ENCODE assay signal across 9 mouse cellular contexts in the genomic region with DNA sequence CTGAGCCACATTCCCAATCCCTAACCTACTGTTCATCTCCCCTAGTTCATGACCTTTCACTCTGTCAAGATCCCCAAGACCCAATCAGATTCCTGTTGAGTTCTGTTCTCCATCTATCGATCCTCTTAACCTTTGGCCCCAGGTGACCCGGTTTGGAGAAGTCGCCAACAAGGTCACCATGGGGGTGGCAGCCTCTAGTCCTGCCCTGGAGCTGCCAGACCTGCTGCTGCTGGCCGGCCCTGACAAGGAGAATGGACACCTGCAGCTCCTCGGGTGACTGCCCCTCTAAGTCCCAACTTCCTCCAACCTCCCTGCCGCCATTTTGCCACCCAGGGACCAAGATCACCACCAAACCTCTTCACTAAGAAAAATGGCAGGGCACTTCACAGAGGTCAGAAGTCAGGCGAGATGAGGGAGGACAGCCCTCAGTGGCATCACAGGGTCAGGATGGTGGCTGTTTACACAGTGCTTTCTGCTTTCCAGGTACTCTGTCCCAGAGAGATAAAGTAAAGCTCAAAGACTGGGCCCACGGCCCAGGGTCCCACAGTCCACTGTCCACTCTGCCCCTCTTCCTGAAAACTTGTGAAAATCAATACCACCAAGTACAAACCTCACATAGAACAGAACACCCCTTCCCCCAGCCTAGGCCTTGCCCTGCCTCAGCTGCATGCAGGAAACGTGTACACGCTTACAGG. TPM values are rescaled to one million over a fixed set of nuclear protein-coding genes. Genes with fewer than 3 reads are reported as not detected.
DNase-seq lines count a peak whose midpoint lies in the region; ATAC-seq and TF ChIP-seq lines count a peak whose summit lies in the region.
"Had no signal": no experiment of that assay in that cellular context is flagged by ENCODE, and none has a peak within 500 bp of the region (broad histone marks: within the 10 kb centered on the region; RNA-seq: fewer than 3 reads in every experiment).

No protein-coding gene starts in this region.

- H3K79me2 ChIP-seq in heart, adult 2 months (replicated peaks; ENCODE audit: control insufficient read depth, insufficient read depth, low read length), result peaks cover 2% of the 10 kb centered on the region; the same call in 1 of the 2 replicates

- peak overlapping the region; percentile 96; the same call in 1 of the 2 replicates for H3K27ac ChIP-seq in heart, embryonic 11.5 days (ENCODE audit: low read depth, low read length)
- no peak overlapping the region for H3K27ac ChIP-seq in heart, adult 2 months
- H3K27ac ChIP-seq in forebrain, embryonic 15.5 days (replicated peaks), result 0 out of 2 replicates have a peak overlapping the region, but pooled peaks have one; percentile 83
- peak overlapping the region; percentile 96 for H3K27ac ChIP-seq in liver, embryonic 16.5 days (ENCODE audit: low read length)

- DNase-seq in heart, adult 2 months, result no peak
- DNase-seq in spleen, adult 12 weeks (ENCODE audit: low spot score), result no peak

- no peak for TF ChIP-seq EP300 in heart, adult 2 months (IDR thresholded peaks at IDR 0.05; ENCODE audit: insufficient read depth, low read depth, low read length)

- WGBS in heart, embryonic 11.5 days (ENCODE audit: insufficient replicate concordance), result 83% methylated on average over 10 of the region's 10 CpGs
- 87% methylated on average over 10 of the region's 10 CpGs for WGBS in heart, adult 2 months
- 85% methylated on average over 10 of the region's 10 CpGs for WGBS in forebrain, embryonic 15.5 days
- 75% methylated on average over 10 of the region's 10 CpGs for WGBS in liver, embryonic 16.5 days (ENCODE audit: insufficient replicate concordance)

- H3K4me2 ChIP-seq in heart, embryonic 11.5 days, result peak overlapping the region; percentile 93
- peak overlapping the region; percentile 77 for H3K4me2 ChIP-seq in forebrain, embryonic 15.5 days (replicated peaks)
- H3K4me2 ChIP-seq in liver, embryonic 16.5 days (ENCODE audit: low read depth, low read length), result peak overlapping the region; percentile 82

- H3K4me3 ChIP-seq in heart, embryonic 11.5 days (ENCODE audit: low read depth, low read length), result peak overlapping the region; percentile 81
- no peak overlapping the region for H3K4me3 ChIP-seq in heart, adult 2 months
- H3K4me3 ChIP-seq in E14TG2a.4 (replicated peaks; ENCODE audit: low read length), result peak overlapping the region; percentile 91
- H3K4me3 ChIP-seq in forebrain, embryonic 15.5 days, result peak overlapping the region; percentile 64
- H3K4me3 ChIP-seq in liver, embryonic 16.5 days (ENCODE audit: low read depth, low read length), result peak overlapping the region; percentile 80

- H3K4me1 ChIP-seq in heart, embryonic 11.5 days (ENCODE audit: control insufficient read depth, insufficient read depth, low read length), result peaks cover 14% of the 10 kb centered on the region
- peaks cover 6% of the 10 kb centered on the region for H3K4me1 ChIP-seq in heart, adult 2 months (ENCODE audit: control insufficient read depth, insufficient read depth, low read length)
- peaks cover 71% of the 10 kb centered on the region for H3K4me1 ChIP-seq in E14TG2a.4 (replicated peaks; ENCODE audit: low read depth, low read length)
- peaks cover 34% of the 10 kb centered on the region for H3K4me1 ChIP-seq in forebrain, embryonic 15.5 days
- H3K4me1 ChIP-seq in liver, embryonic 16.5 days (ENCODE audit: control insufficient read depth, low read depth, low read length), result peaks cover 27% of the 10 kb centered on the region

- no peak for ATAC-seq in heart, embryonic 11.5 days (replicated peaks; ENCODE audit: insufficient number of reproducible peaks, low FRiP score, low TSS enrichment)
- ATAC-seq in forebrain, embryonic 15.5 days (replicated peaks), result no peak
- peak; percentile 10; the same call in 1 of the 2 replicates for ATAC-seq in liver, embryonic 16.5 days (ENCODE audit: low read depth)
- ATAC-seq in megakaryocyte-erythroid progenitor cell, adult 5-6 weeks (replicated peaks; ENCODE audit: low FRiP score, low TSS enrichment, poor library complexity, severe bottlenecking), result no peak
- no peak for ATAC-seq in CD4-positive, CD25-positive, alpha-beta regulatory T cell, adult 4 months

- no peak overlapping the region for H3K9ac ChIP-seq in heart, embryonic 11.5 days (ENCODE audit: low read depth, low read length)
- no peak overlapping the region for H3K9ac ChIP-seq in heart, adult 2 months (ENCODE audit: low read depth, low read length)
- H3K9ac ChIP-seq in forebrain, embryonic 15.5 days (replicated peaks), result peak overlapping the region; percentile 89
- H3K9ac ChIP-seq in liver, embryonic 16.5 days (ENCODE audit: low read depth, low read length), result peak overlapping the region; percentile 65

- no peak for TF ChIP-seq POLR2A in heart, adult 2 months (IDR thresholded peaks at IDR 0.05; ENCODE audit: insufficient read depth, low read depth, low read length)

- peaks cover 10% of the 10 kb centered on the region for H3K27me3 ChIP-seq in heart, embryonic 11.5 days (ENCODE audit: control insufficient read depth, insufficient read depth, low read length)
- 0 out of 2 replicates have a peak, but pooled peaks cover 2% of the 10 kb centered on the region for H3K27me3 ChIP-seq in heart, adult 2 months (ENCODE audit: control insufficient read depth, insufficient read depth, low read length)
- no peaks in the 10 kb centered on the region for H3K27me3 ChIP-seq in E14TG2a.4 (ENCODE audit: insufficient read depth, low read length)
- no peaks in the 10 kb centered on the region for H3K27me3 ChIP-seq in forebrain, embryonic 15.5 days
- H3K27me3 ChIP-seq in liver, embryonic 16.5 days (ENCODE audit: control insufficient read depth, insufficient read depth, low read depth, low read length), result peaks cover 2% of the 10 kb centered on the region

- H3K9me3 ChIP-seq in heart, embryonic 11.5 days (replicated peaks; ENCODE audit: control insufficient read depth, low read length), result no peaks in the 10 kb centered on the region
- H3K9me3 ChIP-seq in E14TG2a.4 (ENCODE audit: low read length), result no peaks in the 10 kb centered on the region
- H3K9me3 ChIP-seq in forebrain, embryonic 15.5 days, result no peaks in the 10 kb centered on the region
- H3K9me3 ChIP-seq in liver, embryonic 16.5 days (replicated peaks; ENCODE audit: control insufficient read depth, low read length), result no peaks in the 10 kb centered on the region

- H3K36me3 ChIP-seq in heart, embryonic 11.5 days (ENCODE audit: control insufficient read depth, insufficient read depth, low read length), result no peaks in the 10 kb centered on the region; the same call in 1 of the 2 replicates
- H3K36me3 ChIP-seq in heart, adult 2 months (ENCODE audit: control insufficient read depth, insufficient read depth, low read length), result no peaks in the 10 kb centered on the region
- H3K36me3 ChIP-seq in E14TG2a.4 (ENCODE audit: insufficient read depth, low read length), result peaks cover 23% of the 10 kb centered on the region
- H3K36me3 ChIP-seq in forebrain, embryonic 15.5 days, result peaks cover 10% of the 10 kb centered on the region; the same call in 1 of the 2 replicates
- H3K36me3 ChIP-seq in liver, embryonic 16.5 days (ENCODE audit: control insufficient read depth, insufficient read depth), result peaks cover 3% of the 10 kb centered on the region

- intact Hi-C loops in heart, adult 2 months (cut with DNase I), result loop anchor here (1.0 kb wide), 1 partner anchor 52 kb away; no protein-coding TSS in a partner anchor

- TF ChIP-seq CTCF in heart, adult 2 months (IDR thresholded peaks at IDR 0.05), result no peak
- TF ChIP-seq CTCF in E14TG2a.4 (conservative IDR thresholded peaks at IDR 0.05; ENCODE audit: low read length), result no peak

RNA-seq across cellular contexts. Expression of gene Fam71e1, which starts 1.1 kb away (rescaled TPM):
- polyA plus RNA-seq in heart, embryonic 11.5 days (2014; fragmentation: Nextera tagmentation; extraction: Ambion mirVana), result 8.9 and 10.6 TPM in 2 replicates
- total RNA-seq in heart, adult 2 months (2021), result 1 to 10 TPM; 2.6 to 3.3 TPM
- 4.1 and 6.4 TPM in 2 replicates for polyA plus RNA-seq in heart, adult 2 months (2012; rRNA removed)
- 30.2 and 30.5 TPM in 2 replicates for polyA plus RNA-seq in forebrain, embryonic 15.5 days (2015; fragmentation: Nextera tagmentation; extraction: Ambion mirVana)
- polyA plus RNA-seq in liver, embryonic 16.5 days (2015; fragmentation: Nextera tagmentation; extraction: Ambion mirVana), result 1.3 and 1.4 TPM in 2 replicates
- not detected in 2 replicates for total RNA-seq in megakaryocyte-erythroid progenitor cell, adult 5-6 weeks (2014; fragmentation: Nextera tagmentation)
- total RNA-seq in megakaryocyte-erythroid progenitor cell, adult 5-6 weeks (2017), result 0.75 TPM in 1 of 2 replicates, not detected in the other
- polyA plus RNA-seq in CD4-positive, CD25-positive, alpha-beta regulatory T cell, adult 4 months (2017; shearing (Covaris generic)), result 1 to 10 TPM; 3.9 to 5.4 TPM

RNA-seq across cellular contexts. Expression of gene Emc10, which starts 1.2 kb away (rescaled TPM):
- 75.1 and 87.1 TPM in 2 replicates for polyA plus RNA-seq in heart, embryonic 11.5 days (2014; fragmentation: Nextera tagmentation; extraction: Ambion mirVana)
- total RNA-seq in heart, adult 2 months (2021), result 10 to 100 TPM; 86.1 to 87.6 TPM
- 152 and 180 TPM in 2 replicates for polyA plus RNA-seq in heart, adult 2 months (2012; rRNA removed)
- polyA plus RNA-seq in forebrain, embryonic 15.5 days (2015; fragmentation: Nextera tagmentation; extraction: Ambion mirVana), result 133 and 138 TPM in 2 replicates
- 34.4 and 40.6 TPM in 2 replicates for polyA plus RNA-seq in liver, embryonic 16.5 days (2015; fragmentation: Nextera tagmentation; extraction: Ambion mirVana)
- total RNA-seq in megakaryocyte-erythroid progenitor cell, adult 5-6 weeks (2014; fragmentation: Nextera tagmentation), result 62.8 and 83.9 TPM in 2 replicates
- total RNA-seq in megakaryocyte-erythroid progenitor cell, adult 5-6 weeks (2017), result 30.1 and 31.1 TPM in 2 replicates
- 10 to 100 TPM; 15.2 to 16.1 TPM for polyA plus RNA-seq in CD4-positive, CD25-positive, alpha-beta regulatory T cell, adult 4 months (2017; shearing (Covaris generic))

RNA-seq across cellular contexts. Expression of gene Mybpc2, which starts 26.9 kb away (rescaled TPM):
- 0.37 and 0.47 TPM in 2 replicates for polyA plus RNA-seq in heart, embryonic 11.5 days (2014; fragmentation: Nextera tagmentation; extraction: Ambion mirVana)
- 10 to 100 TPM; 13.1 to 16.7 TPM for total RNA-seq in heart, adult 2 months (2021)
- polyA plus RNA-seq in heart, adult 2 months (2012; rRNA removed), result 7.1 and 10.8 TPM in 2 replicates
- polyA plus RNA-seq in forebrain, embryonic 15.5 days (2015; fragmentation: Nextera tagmentation; extraction: Ambion mirVana), result 0.13 and 0.15 TPM in 2 replicates
- 0.15 and 0.31 TPM in 2 replicates for polyA plus RNA-seq in liver, embryonic 16.5 days (2015; fragmentation: Nextera tagmentation; extraction: Ambion mirVana)
- 0.48 TPM in 1 of 2 replicates, not detected in the other for total RNA-seq in megakaryocyte-erythroid progenitor cell, adult 5-6 weeks (2014; fragmentation: Nextera tagmentation)
- total RNA-seq in megakaryocyte-erythroid progenitor cell, adult 5-6 weeks (2017), result not detected in 2 replicates
- not detected for polyA plus RNA-seq in CD4-positive, CD25-positive, alpha-beta regulatory T cell, adult 4 months (2017; shearing (Covaris generic))
- total RNA-seq: MEL had no signal

RNA-seq across cellular contexts. Expression of gene Josd2, which starts 29.7 kb away (rescaled TPM):
- 169 and 181 TPM in 2 replicates for polyA plus RNA-seq in heart, embryonic 11.5 days (2014; fragmentation: Nextera tagmentation; extraction: Ambion mirVana)
- 100 to 1,000 TPM; 139 to 147 TPM for total RNA-seq in heart, adult 2 months (2021)
- 211 and 242 TPM in 2 replicates for polyA plus RNA-seq in heart, adult 2 months (2012; rRNA removed)
- polyA plus RNA-seq in forebrain, embryonic 15.5 days (2015; fragmentation: Nextera tagmentation; extraction: Ambion mirVana), result 52.5 and 56.6 TPM in 2 replicates
- polyA plus RNA-seq in liver, embryonic 16.5 days (2015; fragmentation: Nextera tagmentation; extraction: Ambion mirVana), result 159 and 174 TPM in 2 replicates
- total RNA-seq in megakaryocyte-erythroid progenitor cell, adult 5-6 weeks (2014; fragmentation: Nextera tagmentation), result 73.4 and 96.5 TPM in 2 replicates
- total RNA-seq in megakaryocyte-erythroid progenitor cell, adult 5-6 weeks (2017), result 25.0 and 30.6 TPM in 2 replicates
- 10 to 100 TPM; 54.9 to 76.4 TPM for polyA plus RNA-seq in CD4-positive, CD25-positive, alpha-beta regulatory T cell, adult 4 months (2017; shearing (Covaris generic))

RNA-seq across cellular contexts. Expression of gene Aspdh, which starts 32.3 kb away (rescaled TPM):
- polyA plus RNA-seq in heart, embryonic 11.5 days (2014; fragmentation: Nextera tagmentation; extraction: Ambion mirVana), result 1.3 and 1.5 TPM in 2 replicates
- 1 to 10 TPM; 1.3 to 1.5 TPM for total RNA-seq in heart, adult 2 months (2021)
- polyA plus RNA-seq in heart, adult 2 months (2012; rRNA removed), result 2.4 and 2.6 TPM in 2 replicates
- polyA plus RNA-seq in forebrain, embryonic 15.5 days (2015; fragmentation: Nextera tagmentation; extraction: Ambion mirVana), result 4.3 and 5.8 TPM in 2 replicates
- 19.4 and 23.5 TPM in 2 replicates for polyA plus RNA-seq in liver, embryonic 16.5 days (2015; fragmentation: Nextera tagmentation; extraction: Ambion mirVana)
- not detected in 2 replicates for total RNA-seq in megakaryocyte-erythroid progenitor cell, adult 5-6 weeks (2014; fragmentation: Nextera tagmentation)
- not detected in 2 replicates for total RNA-seq in megakaryocyte-erythroid progenitor cell, adult 5-6 weeks (2017)
- under 1 TPM in 1 of 2 experiments, not detected in 1; 0.73 TPM for polyA plus RNA-seq in CD4-positive, CD25-positive, alpha-beta regulatory T cell, adult 4 months (2017; shearing (Covaris generic))
- total RNA-seq: MEL had no signal

Comparison
In these comparisons a context has a peak if more than half of its experiments do, and no peak if none do; other contexts are left out.
1. H3K9ac ChIP-seq: peak in forebrain, embryonic 15.5 days (single experiment) and liver, embryonic 16.5 days (single experiment); none in heart, embryonic 11.5 days (single experiment) and heart, adult 2 months (single experiment).
2. Peak in every context shown above with its lines, with median percentiles within 50 percentile points of each other: H3K4me2 ChIP-seq.